Mouse (Mus musculus) embryonic fibroblast, embryonic 13.5 days (primary cell): ENCODE measurements around the gene Syt2. TPM values are rescaled to one million over a fixed set of nuclear protein-coding genes. Genes with fewer than 3 reads are reported as not detected.

ENCODE experiments used
- H3K27ac ChIP-seq: 2 replicates; pipeline ENCODE4 v1.5.1; 2012; ENCODE audit warnings: low read length, control low read depth, inconsistent platforms; ENCODE audit not compliant: insufficient read depth
- H3K4me1 ChIP-seq: 2 replicates; pipeline ENCODE4 v1.6.1; 2011; ENCODE audit warnings: low read length; ENCODE audit not compliant: control insufficient read depth, insufficient read depth
- H3K4me3 ChIP-seq: 2 replicates; pipeline ENCODE4 v1.5.1; 2011; ENCODE audit warnings: mild to moderate bottlenecking, control low read depth, low read length; ENCODE audit not compliant: insufficient read depth
- CTCF ChIP-seq: IDR thresholded peaks from 2 replicates; pipeline ENCODE4 v1.5.1; 2011; ENCODE audit warnings: mild to moderate bottlenecking, control low read depth, low read length, moderate library complexity, borderline replicate concordance; ENCODE audit not compliant: insufficient read depth
- POLR2A ChIP-seq: IDR thresholded peaks from 2 replicates; pipeline ENCODE4 v1.6.1; 2011; ENCODE audit warnings: low read depth, mild to moderate bottlenecking, control low read depth, low read length, moderate library complexity
- polyA plus RNA-seq: library from polyadenylated mRNA; stranded (reverse); fragments of >200 nt; gene quantifications from 2 replicates; pipeline ENCODE4 v1.2.4, GENCODE M21; 2011; ENCODE audit warnings: low read depth; ENCODE audit not compliant: missing spikeins, insufficient read length

The Syt2 gene
- polyA plus RNA-seq, 1 experiment = not detected

GRCm38 (mm10) chr1:134726480-134726879 lies 80.0 kb downstream of the Syt2 start:
- TF ChIP-seq CTCF = no peak
- TF ChIP-seq POLR2A = no peak
- Histone ChIP-seq H3K4me1 (no peaks in the 10 kb centered on the region), H3K4me3 (no peak overlapping the region), H3K27ac (no peak overlapping the region)

- Histone ChIP-seq H3K27ac (no peak overlapping the region), H3K4me1 (no peaks in the 10 kb centered on the region), H3K4me3 (no peak overlapping the region)
- TF ChIP-seq POLR2A (no peak), CTCF (no peak)
Observed at GRCm38 (mm10) chr1:134727256-134727655, 80.8 kb downstream of the Syt2 start.

GRCm38 (mm10) chr1:134733659-134734058 lies 87.2 kb downstream of the Syt2 start:
- TF ChIP-seq POLR2A (no peak), CTCF (no peak)
- H3K27ac ChIP-seq = no peak overlapping the region
- H3K4me3 ChIP-seq = no peak overlapping the region
- H3K4me1 ChIP-seq = no peaks in the 10 kb centered on the region

- Histone ChIP-seq H3K4me3 (no peak overlapping the region), H3K27ac (no peak overlapping the region), H3K4me1 (no peaks in the 10 kb centered on the region)
- TF ChIP-seq POLR2A (no peak), CTCF (no peak)
Observed at GRCm38 (mm10) chr1:134737463-134737862, 91.0 kb downstream of the Syt2 start.

GRCm38 (mm10) chr1:134741433-134741832 lies 95.0 kb downstream of the Syt2 start:
- Histone ChIP-seq H3K4me3 (no peak overlapping the region), H3K4me1 (no peaks in the 10 kb centered on the region), H3K27ac (no peak overlapping the region)
- TF ChIP-seq POLR2A = no peak
- TF ChIP-seq CTCF = peak; percentile 33; the same call in 1 of the 2 replicates

GRCm38 (mm10) chr1:134741946-134742661 lies 95.6 kb downstream of the Syt2 start:
- Histone ChIP-seq H3K4me1 (no peaks in the 10 kb centered on the region), H3K27ac (no peak overlapping the region), H3K4me3 (no peak overlapping the region)
- TF ChIP-seq POLR2A = no peak
- TF ChIP-seq CTCF = no peak

GRCm38 (mm10) chr1:134745648-134746047 lies 99.2 kb downstream of the Syt2 start:
- H3K27ac ChIP-seq = no peak overlapping the region
- TF ChIP-seq POLR2A = no peak
- TF ChIP-seq CTCF = peak; percentile 53; the same call in 1 of the 2 replicates
- no peak overlapping the region for H3K4me3 ChIP-seq
- peaks cover 3% of the 10 kb centered on the region for H3K4me1 ChIP-seq

GRCm38 (mm10) chr1:134747236-134748174 lies 101.0 kb downstream of the Syt2 start:
- H3K4me3 ChIP-seq = no peak overlapping the region
- H3K27ac ChIP-seq = no peak overlapping the region
- peaks cover 3% of the 10 kb centered on the region for H3K4me1 ChIP-seq
- TF ChIP-seq POLR2A (no peak), CTCF (no peak)

- H3K27ac ChIP-seq = no peak overlapping the region
- H3K4me3 ChIP-seq = no peak overlapping the region
- TF ChIP-seq CTCF (no peak), POLR2A (no peak)
- H3K4me1 ChIP-seq = peaks cover 13% of the 10 kb centered on the region
Observed at GRCm38 (mm10) chr1:134749889-134750288, 103.4 kb downstream of the Syt2 start.

- Histone ChIP-seq H3K27ac (no peak overlapping the region), H3K4me1 (peaks cover 13% of the 10 kb centered on the region), H3K4me3 (no peak overlapping the region)
- no peak for TF ChIP-seq POLR2A
- TF ChIP-seq CTCF = no peak
Observed at GRCm38 (mm10) chr1:134752447-134752846, 106.0 kb downstream of the Syt2 start.
